Mouse (Mus musculus): ENCODE measurements around the gene Tmem39a. TPM values are rescaled to one million over a fixed set of nuclear protein-coding genes. Genes with fewer than 3 reads are reported as not detected.

Tmem39a gene
- polyA plus RNA-seq, 1 experiment = 165 TPM

GRCm38 (mm10) chr16:38606509-38606908 lies 48.0 kb downstream of the Tmem39a start:
- no peak for TF ChIP-seq POLR2A (IDR thresholded peaks at IDR 0.05; ENCODE audit: insufficient read depth, low read length)
- TF ChIP-seq EP300 (IDR thresholded peaks at IDR 0.05; ENCODE audit: insufficient read depth, low read depth, low read length) = no peak
- TF ChIP-seq CTCF (IDR thresholded peaks at IDR 0.05; ENCODE audit: low read depth, low read length) = no peak
- Histone ChIP-seq H3K9me3 (replicated peaks; ENCODE audit: control insufficient read depth, insufficient read depth, low read length, poor library complexity, severe bottlenecking) (peaks cover 5% of the 10 kb centered on the region; the same call in 1 of the 2 replicates), H3K4me3 (ENCODE audit: low read depth, low read length) (no peak overlapping the region), H3K27me3 (ENCODE audit: control insufficient read depth, insufficient read depth, low read length, poor library complexity, severe bottlenecking) (no peaks in the 10 kb centered on the region), H3K36me3 (ENCODE audit: control insufficient read depth, insufficient read depth, low read length, poor library complexity, severe bottlenecking) (no peaks in the 10 kb centered on the region), H3K9ac (ENCODE audit: low read depth, poor library complexity, severe bottlenecking) (no peak overlapping the region), H3K27ac (ENCODE audit: insufficient read depth, low read length) (no peak overlapping the region), H3K4me1 (ENCODE audit: control insufficient read depth, insufficient read depth, low read length) (peaks cover 3% of the 10 kb centered on the region)

DNA sequence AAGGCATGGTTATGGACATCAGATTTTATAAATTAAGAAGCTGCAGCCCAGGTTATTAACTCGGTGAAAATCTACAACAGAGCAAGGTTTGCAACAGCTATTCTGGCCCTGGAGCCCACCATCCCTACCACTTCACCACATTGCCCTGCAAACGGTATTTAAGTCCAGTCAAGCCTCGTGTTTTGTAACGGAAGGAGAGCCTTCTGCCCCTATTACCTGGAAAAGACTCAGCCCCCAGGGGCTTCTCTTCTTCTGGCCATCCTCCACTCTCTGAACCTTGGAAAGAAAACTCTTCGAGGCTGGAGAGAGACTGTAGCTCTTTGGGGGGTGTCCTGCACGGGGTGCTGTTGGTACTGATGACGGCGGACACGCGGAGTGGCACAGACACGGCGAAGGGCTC lies 50.2 kb downstream of the Tmem39a start:
- H3K36me3 ChIP-seq (ENCODE audit: control insufficient read depth, insufficient read depth, low read length, poor library complexity, severe bottlenecking) = no peaks in the 10 kb centered on the region
- peaks cover 3% of the 10 kb centered on the region for H3K4me1 ChIP-seq (ENCODE audit: control insufficient read depth, insufficient read depth, low read length)
- no peak overlapping the region for H3K27ac ChIP-seq (ENCODE audit: insufficient read depth, low read length)
- H3K9ac ChIP-seq (ENCODE audit: low read depth, poor library complexity, severe bottlenecking) = no peak overlapping the region
- H3K4me3 ChIP-seq (ENCODE audit: low read depth, low read length) = peak overlapping the region; percentile 22; the same call in 1 of the 2 replicates
- H3K27me3 ChIP-seq (ENCODE audit: control insufficient read depth, insufficient read depth, low read length, poor library complexity, severe bottlenecking) = no peaks in the 10 kb centered on the region
- H3K9me3 ChIP-seq (replicated peaks; ENCODE audit: control insufficient read depth, insufficient read depth, low read length, poor library complexity, severe bottlenecking) = peaks cover 5% of the 10 kb centered on the region; the same call in 1 of the 2 replicates
- TF ChIP-seq EP300 (IDR thresholded peaks at IDR 0.05; ENCODE audit: insufficient read depth, low read depth, low read length) (no peak), POLR2A (IDR thresholded peaks at IDR 0.05; ENCODE audit: insufficient read depth, low read length) (no peak), CTCF (IDR thresholded peaks at IDR 0.05; ENCODE audit: low read depth, low read length) (no peak)

DNA sequence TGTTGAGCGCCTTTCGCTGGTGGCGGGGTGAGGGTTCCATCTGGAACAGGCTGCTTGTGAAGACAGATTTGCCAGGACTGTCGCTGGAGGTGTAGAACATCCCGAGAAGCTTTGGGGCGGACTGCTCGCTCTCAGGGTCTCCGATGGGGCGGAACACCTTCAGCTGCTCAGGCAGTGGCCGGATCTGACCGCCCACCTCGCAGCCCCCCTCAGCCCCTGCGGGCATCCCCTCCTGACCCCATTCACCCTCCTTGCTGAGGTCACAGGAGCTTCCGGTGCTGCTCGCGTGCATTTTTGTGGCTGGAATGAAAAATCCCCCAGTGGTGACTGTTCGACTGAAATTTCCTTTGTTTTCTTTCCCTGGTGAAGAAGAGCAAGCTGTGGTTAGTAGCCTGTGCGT lies 50.6 kb downstream of the Tmem39a start:
- H3K36me3 ChIP-seq (ENCODE audit: control insufficient read depth, insufficient read depth, low read length, poor library complexity, severe bottlenecking) = no peaks in the 10 kb centered on the region
- H3K4me1 ChIP-seq (ENCODE audit: control insufficient read depth, insufficient read depth, low read length) = no peaks in the 10 kb centered on the region
- H3K27ac ChIP-seq (ENCODE audit: insufficient read depth, low read length) = no peak overlapping the region
- H3K4me3 ChIP-seq (ENCODE audit: low read depth, low read length) = peak overlapping the region; percentile 22
- no peaks in the 10 kb centered on the region for H3K27me3 ChIP-seq (ENCODE audit: control insufficient read depth, insufficient read depth, low read length, poor library complexity, severe bottlenecking)
- TF ChIP-seq EP300 (IDR thresholded peaks at IDR 0.05; ENCODE audit: insufficient read depth, low read depth, low read length) (no peak), CTCF (IDR thresholded peaks at IDR 0.05; ENCODE audit: low read depth, low read length) (no peak), POLR2A (IDR thresholded peaks at IDR 0.05; ENCODE audit: insufficient read depth, low read length) (no peak)
- H3K9ac ChIP-seq (ENCODE audit: low read depth, poor library complexity, severe bottlenecking) = no peak overlapping the region
- peaks cover 5% of the 10 kb centered on the region; the same call in 1 of the 2 replicates for H3K9me3 ChIP-seq (replicated peaks; ENCODE audit: control insufficient read depth, insufficient read depth, low read length, poor library complexity, severe bottlenecking)

DNA sequence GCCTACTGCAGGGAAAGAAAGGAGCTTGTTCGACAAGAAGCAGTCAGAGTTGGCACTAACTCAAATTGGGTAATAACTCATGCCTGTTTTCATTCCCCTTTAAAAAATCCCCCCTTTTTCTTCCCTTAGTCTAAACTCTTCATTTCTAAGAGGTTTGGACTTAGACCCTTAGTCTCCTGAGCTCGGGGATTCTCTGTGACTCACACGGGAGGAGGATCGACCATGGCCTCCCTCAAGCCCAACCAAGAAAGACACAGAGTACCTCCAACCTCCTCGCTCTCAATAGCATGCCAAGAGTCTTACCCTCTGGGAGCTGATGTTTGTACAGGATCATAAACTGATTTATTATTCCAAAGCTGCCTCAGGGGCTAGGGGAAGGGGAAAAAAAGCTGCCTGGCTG lies 54.1 kb downstream of the Tmem39a start:
- no peak overlapping the region for H3K27ac ChIP-seq (ENCODE audit: insufficient read depth, low read length)
- no peaks in the 10 kb centered on the region for H3K4me1 ChIP-seq (ENCODE audit: control insufficient read depth, insufficient read depth, low read length)
- no peaks in the 10 kb centered on the region for H3K36me3 ChIP-seq (ENCODE audit: control insufficient read depth, insufficient read depth, low read length, poor library complexity, severe bottlenecking)
- no peaks in the 10 kb centered on the region for H3K27me3 ChIP-seq (ENCODE audit: control insufficient read depth, insufficient read depth, low read length, poor library complexity, severe bottlenecking)
- H3K4me3 ChIP-seq (ENCODE audit: low read depth, low read length) = no peak overlapping the region
- H3K9me3 ChIP-seq (replicated peaks; ENCODE audit: control insufficient read depth, insufficient read depth, low read length, poor library complexity, severe bottlenecking) = peaks cover 5% of the 10 kb centered on the region; the same call in 1 of the 2 replicates
- H3K9ac ChIP-seq (ENCODE audit: low read depth, poor library complexity, severe bottlenecking) = no peak overlapping the region
- TF ChIP-seq EP300 (IDR thresholded peaks at IDR 0.05; ENCODE audit: insufficient read depth, low read depth, low read length) = no peak
- no peak for TF ChIP-seq POLR2A (IDR thresholded peaks at IDR 0.05; ENCODE audit: insufficient read depth, low read length)
- no peak for TF ChIP-seq CTCF (IDR thresholded peaks at IDR 0.05; ENCODE audit: low read depth, low read length)

DNA sequence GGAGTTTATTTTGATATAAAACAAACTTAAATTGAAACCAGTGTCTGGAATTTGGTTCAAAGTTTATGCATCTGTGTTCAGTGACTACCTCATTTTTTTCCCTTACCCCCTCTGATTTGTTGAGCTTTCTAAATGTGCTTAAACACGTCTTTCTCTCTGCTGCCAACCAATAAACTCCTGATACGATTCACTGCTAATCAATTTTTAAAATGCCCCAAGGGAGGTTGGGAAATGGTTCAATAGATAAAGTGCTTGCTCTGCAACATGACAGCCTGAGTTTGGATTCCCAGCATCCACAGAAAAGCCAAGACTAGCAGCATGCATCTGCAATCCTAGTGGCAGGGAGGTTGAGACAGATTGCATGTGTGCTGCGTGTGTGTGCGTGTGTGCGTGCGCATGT lies 55.1 kb downstream of the Tmem39a start:
- Histone ChIP-seq H3K9me3 (replicated peaks; ENCODE audit: control insufficient read depth, insufficient read depth, low read length, poor library complexity, severe bottlenecking) (peaks cover 5% of the 10 kb centered on the region; the same call in 1 of the 2 replicates), H3K27me3 (ENCODE audit: control insufficient read depth, insufficient read depth, low read length, poor library complexity, severe bottlenecking) (no peaks in the 10 kb centered on the region), H3K36me3 (ENCODE audit: control insufficient read depth, insufficient read depth, low read length, poor library complexity, severe bottlenecking) (no peaks in the 10 kb centered on the region), H3K4me1 (ENCODE audit: control insufficient read depth, insufficient read depth, low read length) (no peaks in the 10 kb centered on the region), H3K9ac (ENCODE audit: low read depth, poor library complexity, severe bottlenecking) (no peak overlapping the region), H3K27ac (ENCODE audit: insufficient read depth, low read length) (no peak overlapping the region), H3K4me3 (ENCODE audit: low read depth, low read length) (no peak overlapping the region)
- TF ChIP-seq POLR2A (IDR thresholded peaks at IDR 0.05; ENCODE audit: insufficient read depth, low read length) (no peak), EP300 (IDR thresholded peaks at IDR 0.05; ENCODE audit: insufficient read depth, low read depth, low read length) (no peak), CTCF (IDR thresholded peaks at IDR 0.05; ENCODE audit: low read depth, low read length) (no peak)

DNA sequence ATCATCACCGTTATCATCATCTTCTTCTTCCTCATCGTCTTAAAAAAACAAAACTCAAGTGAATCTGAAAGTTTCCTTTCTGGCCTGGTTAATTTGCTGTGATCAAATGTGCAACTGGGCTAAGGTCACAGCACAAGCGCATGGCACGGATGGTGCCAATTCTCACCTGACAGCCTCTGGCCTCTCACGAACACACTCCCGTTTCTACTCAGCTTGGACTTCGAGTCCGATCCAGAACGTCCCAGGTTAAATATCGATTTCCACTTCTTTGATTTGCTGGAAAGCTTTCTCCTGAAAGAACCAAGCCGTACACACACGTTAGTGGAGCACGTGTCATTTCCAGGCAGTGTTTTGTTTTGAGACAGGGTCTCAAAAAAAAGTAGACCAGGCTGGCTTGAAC lies 59.5 kb downstream of the Tmem39a start:
- Histone ChIP-seq H3K9ac (ENCODE audit: low read depth, poor library complexity, severe bottlenecking) (no peak overlapping the region), H3K27me3 (ENCODE audit: control insufficient read depth, insufficient read depth, low read length, poor library complexity, severe bottlenecking) (no peaks in the 10 kb centered on the region), H3K36me3 (ENCODE audit: control insufficient read depth, insufficient read depth, low read length, poor library complexity, severe bottlenecking) (no peaks in the 10 kb centered on the region), H3K4me1 (ENCODE audit: control insufficient read depth, insufficient read depth, low read length) (no peaks in the 10 kb centered on the region), H3K9me3 (replicated peaks; ENCODE audit: control insufficient read depth, insufficient read depth, low read length, poor library complexity, severe bottlenecking) (no peaks in the 10 kb centered on the region), H3K4me3 (ENCODE audit: low read depth, low read length) (no peak overlapping the region), H3K27ac (ENCODE audit: insufficient read depth, low read length) (no peak overlapping the region)
- TF ChIP-seq CTCF (IDR thresholded peaks at IDR 0.05; ENCODE audit: low read depth, low read length) (no peak), EP300 (IDR thresholded peaks at IDR 0.05; ENCODE audit: insufficient read depth, low read depth, low read length) (no peak), POLR2A (IDR thresholded peaks at IDR 0.05; ENCODE audit: insufficient read depth, low read length) (no peak)
